Mouse (Mus musculus): ENCODE measurements around the gene Lao1.
"Not testable (repeated sequence)": the region's sequence is repeated elsewhere in the genome, so short reads cannot be mapped to it uniquely, and the experiment has no call there.

Gene Lao1

GRCm38 (mm10) chr4:118961141-118961628, at the start of gene Lao1:
TSS of gene Lao1 (plus strand) at chr4:118961578.
- DNase-seq, result no peak

- not testable (repeated sequence) for DNase-seq
These were observed 44.0 kb upstream of the Lao1 start, which contains the start of gene Olfr1329 for GRCm38 (mm10) chr4:118917365-118917764. TSS of gene Olfr1329 (minus strand) at chr4:118917465.

GRCm38 (mm10) chr4:118931326-118931725, 30.1 kb upstream of the Lao1 start:
- not testable (repeated sequence) for DNase-seq

GRCm38 (mm10) chr4:118938512-118938911, 22.9 kb upstream of the Lao1 start, which contains the start of gene Olfr1328:
TSS of gene Olfr1328 (minus strand) at chr4:118938612.
- no peak for DNase-seq

- DNase-seq, result no peak
These were observed 2.6 kb upstream of the Lao1 start for GRCm38 (mm10) chr4:118958812-118959211.

GRCm38 (mm10) chr4:118967711-118968110, 6.3 kb downstream of the Lao1 start:
- no peak for DNase-seq

GRCm38 (mm10) chr4:118973281-118973680, 11.9 kb downstream of the Lao1 start:
- no peak for DNase-seq

GRCm38 (mm10) chr4:118985291-118985690, 23.9 kb downstream of the Lao1 start:
- DNase-seq, result no peak

- peak in 1 of 2 experiments; percentile 13 for DNase-seq
These were observed 27.2 kb downstream of the Lao1 start for GRCm38 (mm10) chr4:118988535-118988934.

- no peak for DNase-seq
These were observed 28.0 kb downstream of the Lao1 start for GRCm38 (mm10) chr4:118989331-118989730.

- DNase-seq, result peak in 1 of 2 experiments; percentile 18
These were observed 30.4 kb downstream of the Lao1 start for GRCm38 (mm10) chr4:118991797-118992196.

GRCm38 (mm10) chr4:118997127-118997542, 35.8 kb downstream of the Lao1 start:
- DNase-seq, result no peak

- peak; percentile 32 to 35 for DNase-seq
These were observed 38.5 kb downstream of the Lao1 start for GRCm38 (mm10) chr4:118999691-119000486.

GRCm38 (mm10) chr4:119001696-119002095, 40.3 kb downstream of the Lao1 start:
- DNase-seq, result no peak

GRCm38 (mm10) chr4:119002512-119002911, 41.1 kb downstream of the Lao1 start:
- DNase-seq, result no peak

GRCm38 (mm10) chr4:119004178-119004577, 42.8 kb downstream of the Lao1 start:
- peak in 1 of 2 experiments; percentile 27 for DNase-seq

- peak; percentile 73 to 87 for DNase-seq
These were observed 43.4 kb downstream of the Lao1 start for GRCm38 (mm10) chr4:119004613-119005339.

GRCm38 (mm10) chr4:119007602-119008001, 46.2 kb downstream of the Lao1 start:
- DNase-seq, result no peak

GRCm38 (mm10) chr4:119008476-119008875, 47.1 kb downstream of the Lao1 start:
- DNase-seq, result no peak

- DNase-seq, result no peak
These were observed 48.4 kb downstream of the Lao1 start for GRCm38 (mm10) chr4:119009814-119010213.

GRCm38 (mm10) chr4:119011050-119011680, 49.8 kb downstream of the Lao1 start:
- DNase-seq, result no peak

GRCm38 (mm10) chr4:119013031-119013430, 51.7 kb downstream of the Lao1 start:
- no peak for DNase-seq

- DNase-seq, result no peak
These were observed 53.6 kb downstream of the Lao1 start for GRCm38 (mm10) chr4:119014997-119015396.
